Mouse (Mus musculus): Measurements from ENCODE around the gene Mtor.

Mtor gene

GRCm38 (mm10) chr4:148533613-148534328, 85.4 kb downstream of the Mtor start:
- DNase-seq, result peak; percentile 97

GRCm38 (mm10) chr4:148535876-148536275, 87.5 kb downstream of the Mtor start:
- no peak for DNase-seq

- DNase-seq, result no peak
Measured at GRCm38 (mm10) chr4:148549106-148549505, 100.7 kb downstream of the Mtor start.

- DNase-seq, result no peak
Measured at GRCm38 (mm10) chr4:148557766-148558165, 109.4 kb downstream of the Mtor start.

GRCm38 (mm10) chr4:148558297-148559000, 110.0 kb downstream of the Mtor start, which contains the start of gene Exosc10:
Gene Exosc10 (plus strand): TSS chr4:148558429.
- peak; percentile 99 for DNase-seq

GRCm38 (mm10) chr4:148562676-148563075, 114.3 kb downstream of the Mtor start:
- DNase-seq, result no peak

GRCm38 (mm10) chr4:148563595-148563994, 115.2 kb downstream of the Mtor start:
- peak; percentile 83 for DNase-seq

GRCm38 (mm10) chr4:148570138-148570537, 121.7 kb downstream of the Mtor start:
- no peak for DNase-seq

GRCm38 (mm10) chr4:148570693-148571295, 122.4 kb downstream of the Mtor start:
- DNase-seq, result no peak

GRCm38 (mm10) chr4:148573222-148573621, 124.8 kb downstream of the Mtor start:
- DNase-seq, result no peak

- DNase-seq, result peak; percentile 87
Measured at GRCm38 (mm10) chr4:148580765-148581164, 132.4 kb downstream of the Mtor start.

- DNase-seq, result peak; percentile 84
Measured at GRCm38 (mm10) chr4:148581422-148581821, 133.0 kb downstream of the Mtor start.

- DNase-seq, result no peak
Measured at GRCm38 (mm10) chr4:148583257-148583656, 134.8 kb downstream of the Mtor start.

- no peak for DNase-seq
Measured at GRCm38 (mm10) chr4:148586648-148587047, 138.2 kb downstream of the Mtor start.

- no peak for DNase-seq
Measured at GRCm38 (mm10) chr4:148588793-148589192, 140.4 kb downstream of the Mtor start.

- DNase-seq, result no peak
Measured at GRCm38 (mm10) chr4:148589565-148589964, 141.2 kb downstream of the Mtor start.

GRCm38 (mm10) chr4:148590421-148591170, 142.2 kb downstream of the Mtor start:
- no peak for DNase-seq

- DNase-seq, result peak; percentile 100
Measured at GRCm38 (mm10) chr4:148591171-148591630, 142.8 kb downstream of the Mtor start, which contains the start of gene Srm. Gene Srm (plus strand): TSS chr4:148591503.

- peak; percentile 93 for DNase-seq
Measured at GRCm38 (mm10) chr4:148591637-148592380, 143.4 kb downstream of the Mtor start.

GRCm38 (mm10) chr4:148593996-148594395, 145.6 kb downstream of the Mtor start:
- no peak for DNase-seq

- DNase-seq, result peak; percentile 81
Measured at GRCm38 (mm10) chr4:148595916-148596315, 147.5 kb downstream of the Mtor start.

GRCm38 (mm10) chr4:148596731-148597130, 148.3 kb downstream of the Mtor start:
- no peak for DNase-seq

Data from heart, adult 11 months (tissue).